Mouse (Mus musculus): ENCODE data around the gene Cacna1b.

DNA sequence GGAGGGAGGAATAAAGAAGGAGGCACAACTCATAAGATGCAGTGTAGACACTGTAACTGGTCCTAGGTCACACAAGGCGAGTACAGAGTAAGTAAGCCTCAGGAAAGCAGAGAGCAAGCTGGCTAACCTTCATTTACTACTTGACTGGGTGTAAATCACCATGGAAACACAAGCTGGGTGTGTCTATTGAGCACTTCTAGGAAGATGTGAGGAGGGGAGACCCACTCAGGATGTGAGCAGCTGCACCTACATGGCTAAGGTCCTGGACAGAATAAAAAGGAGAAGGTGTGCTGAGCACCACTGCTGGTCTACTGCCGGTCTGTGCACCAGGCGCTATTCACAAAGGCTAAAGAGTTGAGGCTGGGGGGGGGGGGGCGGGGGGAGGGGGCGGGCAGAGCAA, 13.9 kb upstream of the Cacna1b start:
- no peak for TF ChIP-seq CTCF (IDR thresholded peaks at IDR 0.05; ENCODE audit: low read depth)
- TF ChIP-seq EP300 (IDR thresholded peaks at IDR 0.05; ENCODE audit: low read depth) = no peak
